Mouse (Mus musculus): ENCODE results near the gene Sat1. TPM values are rescaled to one million over a fixed set of nuclear protein-coding genes. Genes with fewer than 3 reads are reported as not detected.

The Sat1 gene
- polyA plus RNA-seq, 2 experiments, result 77.5 to 160 TPM

DNA sequence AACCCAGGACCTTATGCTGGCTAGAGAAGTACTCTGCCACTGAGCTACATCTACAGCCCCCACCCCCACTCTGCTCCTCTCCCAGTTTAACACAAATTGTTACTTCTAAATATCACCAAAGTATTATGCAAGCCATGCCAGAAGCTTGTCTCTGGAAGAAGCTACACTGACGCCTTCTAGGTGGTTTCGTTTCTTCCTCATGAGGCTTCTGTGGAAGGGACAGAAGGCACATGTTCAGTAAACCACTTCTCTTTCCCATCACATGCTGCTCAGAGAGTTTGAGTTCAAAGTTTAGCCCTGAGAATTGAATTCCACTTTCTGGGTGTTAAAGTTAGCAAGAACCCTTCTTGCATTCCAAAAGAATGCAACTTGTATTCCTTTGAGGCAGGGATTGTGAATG lies 39.0 kb downstream of the Sat1 start:
- WGBS, result 68% methylated on average over 2 of the region's 2 CpGs
- Histone ChIP-seq H3K4me1 (ENCODE audit: control insufficient read depth, insufficient read depth, low read length) (no peaks in the 10 kb centered on the region), H3K36me3 (ENCODE audit: control insufficient read depth, insufficient read depth, low read length) (no peaks in the 10 kb centered on the region), H3K9me3 (ENCODE audit: control insufficient read depth, low read length) (no peaks in the 10 kb centered on the region), H3K27me3 (ENCODE audit: control insufficient read depth, insufficient read depth, low read length) (no peaks in the 10 kb centered on the region), H3K4me2 (replicated peaks; ENCODE audit: low read depth, low read length, severe bottlenecking) (no peak overlapping the region), H3K9ac (ENCODE audit: low read depth, low read length, severe bottlenecking) (no peak overlapping the region), H3K27ac (replicated peaks; ENCODE audit: low read depth, low read length) (no peak overlapping the region), H3K4me3 (replicated peaks; ENCODE audit: low read length) (no peak overlapping the region)
- ATAC-seq (ENCODE audit: low FRiP score, low read depth) (no peak), DNase-seq (ENCODE audit: low spot score) (no peak)
- TF ChIP-seq POLR2A (IDR thresholded peaks at IDR 0.05; ENCODE audit: borderline replicate concordance, extremely low read depth, insufficient read depth, insufficient read length), result no peak

DNA sequence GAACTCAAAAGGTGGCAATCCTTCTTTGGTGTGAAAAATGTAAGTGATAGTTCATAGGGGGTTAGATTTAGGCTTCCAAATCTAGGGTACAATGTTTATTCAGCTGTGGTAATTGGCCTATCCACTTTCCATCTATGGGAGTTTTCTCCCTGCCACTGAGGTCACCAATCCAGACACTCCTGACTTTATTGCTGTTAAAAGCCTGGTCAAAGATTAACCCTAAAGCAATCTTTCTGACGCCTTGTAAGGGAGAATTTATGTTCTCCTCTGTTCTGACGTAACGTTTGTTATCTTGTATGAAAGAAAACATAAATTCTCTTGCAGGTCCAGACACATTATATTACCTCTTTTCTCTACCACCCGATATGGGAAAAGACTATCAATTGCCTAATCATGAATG lies 40.7 kb downstream of the Sat1 start:
- TF ChIP-seq POLR2A (IDR thresholded peaks at IDR 0.05; ENCODE audit: borderline replicate concordance, extremely low read depth, insufficient read depth, insufficient read length), result no peak
- Histone ChIP-seq H3K4me1 (ENCODE audit: control insufficient read depth, insufficient read depth, low read length) (no peaks in the 10 kb centered on the region), H3K27ac (replicated peaks; ENCODE audit: low read depth, low read length) (no peak overlapping the region), H3K9ac (ENCODE audit: low read depth, low read length, severe bottlenecking) (no peak overlapping the region), H3K9me3 (ENCODE audit: control insufficient read depth, low read length) (no peaks in the 10 kb centered on the region), H3K36me3 (ENCODE audit: control insufficient read depth, insufficient read depth, low read length) (no peaks in the 10 kb centered on the region), H3K27me3 (ENCODE audit: control insufficient read depth, insufficient read depth, low read length) (no peaks in the 10 kb centered on the region), H3K4me2 (replicated peaks; ENCODE audit: low read depth, low read length, severe bottlenecking) (no peak overlapping the region), H3K4me3 (replicated peaks; ENCODE audit: low read length) (no peak overlapping the region)
- no peak for DNase-seq (ENCODE audit: low spot score)
- no peak for ATAC-seq (ENCODE audit: low FRiP score, low read depth)
- WGBS, result 54% methylated on average over 4 of the region's 4 CpGs

DNA sequence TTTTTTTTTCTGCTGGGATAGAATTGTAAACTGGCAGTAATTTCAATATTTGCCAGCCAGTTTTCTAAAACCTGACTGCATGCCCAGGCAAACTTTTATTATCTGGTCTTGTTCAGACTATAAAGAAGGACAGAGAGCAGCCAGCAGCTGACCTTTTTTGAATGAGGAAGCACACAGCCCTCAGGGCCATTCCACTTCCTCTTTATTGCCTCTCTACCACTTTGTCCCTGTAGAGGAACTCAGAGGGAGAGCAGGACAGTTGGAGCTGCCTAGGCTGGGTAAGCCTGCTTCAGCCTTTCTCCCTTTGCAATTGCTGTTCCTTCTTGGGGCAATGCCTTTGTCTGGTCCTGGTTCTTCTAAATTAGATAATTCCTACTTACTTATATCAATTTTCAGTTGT lies 43.9 kb downstream of the Sat1 start:
- Histone ChIP-seq H3K27me3 (ENCODE audit: control insufficient read depth, insufficient read depth, low read length) (no peaks in the 10 kb centered on the region), H3K9ac (ENCODE audit: low read depth, low read length, severe bottlenecking) (no peak overlapping the region), H3K4me3 (replicated peaks; ENCODE audit: low read length) (no peak overlapping the region), H3K9me3 (ENCODE audit: control insufficient read depth, low read length) (no peaks in the 10 kb centered on the region), H3K27ac (replicated peaks; ENCODE audit: low read depth, low read length) (no peak overlapping the region), H3K4me2 (replicated peaks; ENCODE audit: low read depth, low read length, severe bottlenecking) (no peak overlapping the region), H3K4me1 (ENCODE audit: control insufficient read depth, insufficient read depth, low read length) (no peaks in the 10 kb centered on the region), H3K36me3 (ENCODE audit: control insufficient read depth, insufficient read depth, low read length) (no peaks in the 10 kb centered on the region)
- DNase-seq (ENCODE audit: low spot score), result no peak
- no peak for ATAC-seq (ENCODE audit: low FRiP score, low read depth)
- TF ChIP-seq POLR2A (IDR thresholded peaks at IDR 0.05; ENCODE audit: borderline replicate concordance, extremely low read depth, insufficient read depth, insufficient read length), result no peak

DNA sequence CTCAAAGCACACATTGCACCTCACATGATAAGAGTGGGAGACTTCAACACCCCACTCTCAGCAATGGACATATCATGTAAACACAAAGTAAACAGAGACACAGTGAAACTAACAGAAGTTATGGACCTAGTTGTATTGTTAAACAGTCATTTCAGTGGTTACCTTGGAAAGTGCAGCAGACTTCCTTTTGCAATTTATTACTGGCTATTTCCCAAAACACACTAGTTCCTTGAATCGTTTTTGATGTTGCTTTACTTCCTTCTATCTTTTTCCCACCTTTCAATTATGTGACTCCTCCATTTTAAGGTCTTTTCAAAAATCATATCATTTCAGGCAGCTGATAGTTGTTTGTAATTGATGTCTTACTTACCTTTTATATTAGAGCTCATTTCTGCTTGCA lies 44.5 kb downstream of the Sat1 start:
- no peaks in the 10 kb centered on the region for H3K36me3 ChIP-seq (ENCODE audit: control insufficient read depth, insufficient read depth, low read length)
- no peak for TF ChIP-seq POLR2A (IDR thresholded peaks at IDR 0.05; ENCODE audit: borderline replicate concordance, extremely low read depth, insufficient read depth, insufficient read length)
- H3K9me3 ChIP-seq (ENCODE audit: control insufficient read depth, low read length), result no peaks in the 10 kb centered on the region
- whole genome bisulfite sequencing, result 62% methylated on average over 1 of the region's 1 CpGs
- H3K4me2 ChIP-seq (replicated peaks; ENCODE audit: low read depth, low read length, severe bottlenecking), result no peak overlapping the region
- ATAC-seq (ENCODE audit: low FRiP score, low read depth) (no peak), DNase-seq (ENCODE audit: low spot score) (no peak)
- H3K27me3 ChIP-seq (ENCODE audit: control insufficient read depth, insufficient read depth, low read length), result no peaks in the 10 kb centered on the region
- H3K4me1 ChIP-seq (ENCODE audit: control insufficient read depth, insufficient read depth, low read length), result no peaks in the 10 kb centered on the region
- no peak overlapping the region for H3K27ac ChIP-seq (replicated peaks; ENCODE audit: low read depth, low read length)
- H3K4me3 ChIP-seq (replicated peaks; ENCODE audit: low read length), result no peak overlapping the region
- H3K9ac ChIP-seq (ENCODE audit: low read depth, low read length, severe bottlenecking), result no peak overlapping the region

DNA sequence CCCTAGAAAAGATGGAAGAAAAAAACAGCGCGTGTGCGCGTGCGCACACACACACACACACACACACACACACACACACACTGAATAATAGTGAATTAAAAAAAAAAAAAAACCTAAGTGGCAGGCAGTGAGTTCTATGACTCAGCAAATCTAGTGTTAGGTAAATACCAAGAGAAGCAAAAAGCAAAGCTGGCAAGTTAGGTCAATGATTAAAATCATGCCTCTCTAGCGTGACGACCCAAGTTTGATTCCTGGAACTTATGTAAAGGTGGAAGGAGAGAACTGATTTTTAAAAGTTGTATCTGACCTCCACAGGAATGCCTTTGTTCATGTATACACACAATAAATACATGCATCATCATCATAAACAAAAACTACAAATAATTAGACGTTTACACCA lies 46.4 kb downstream of the Sat1 start:
- Histone ChIP-seq H3K4me2 (replicated peaks; ENCODE audit: low read depth, low read length, severe bottlenecking) (no peak overlapping the region), H3K9me3 (ENCODE audit: control insufficient read depth, low read length) (no peaks in the 10 kb centered on the region), H3K27me3 (ENCODE audit: control insufficient read depth, insufficient read depth, low read length) (no peaks in the 10 kb centered on the region), H3K4me3 (replicated peaks; ENCODE audit: low read length) (no peak overlapping the region), H3K36me3 (ENCODE audit: control insufficient read depth, insufficient read depth, low read length) (no peaks in the 10 kb centered on the region), H3K4me1 (ENCODE audit: control insufficient read depth, insufficient read depth, low read length) (no peaks in the 10 kb centered on the region), H3K9ac (ENCODE audit: low read depth, low read length, severe bottlenecking) (no peak overlapping the region), H3K27ac (replicated peaks; ENCODE audit: low read depth, low read length) (no peak overlapping the region)
- TF ChIP-seq POLR2A (IDR thresholded peaks at IDR 0.05; ENCODE audit: borderline replicate concordance, extremely low read depth, insufficient read depth, insufficient read length), result no peak
- DNase-seq (ENCODE audit: low spot score) (no peak), ATAC-seq (ENCODE audit: low FRiP score, low read depth) (no peak)
- WGBS, result 92% methylated on average over 8 of the region's 8 CpGs

DNA sequence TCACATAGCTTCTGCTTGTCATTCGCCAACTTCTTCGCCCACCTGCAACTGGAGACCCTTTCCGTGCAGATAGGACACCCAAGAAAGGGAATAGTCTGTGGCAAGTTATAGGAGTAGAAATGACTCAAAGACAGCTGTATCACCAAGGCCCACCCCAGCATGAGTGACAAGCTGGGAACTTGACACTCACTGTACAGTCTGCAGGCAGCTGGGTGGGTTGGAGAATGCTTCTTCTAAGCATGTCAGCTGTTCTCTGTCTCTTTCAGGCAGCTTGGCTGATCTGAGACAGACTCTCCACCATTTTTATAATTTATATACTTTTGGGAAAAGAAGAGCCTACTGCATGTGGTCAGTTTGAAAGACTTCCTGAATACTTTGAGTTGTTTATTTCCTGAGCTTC lies 48.6 kb downstream of the Sat1 start:
- Histone ChIP-seq H3K27ac (replicated peaks; ENCODE audit: low read depth, low read length) (no peak overlapping the region), H3K36me3 (ENCODE audit: control insufficient read depth, insufficient read depth, low read length) (no peaks in the 10 kb centered on the region), H3K4me1 (ENCODE audit: control insufficient read depth, insufficient read depth, low read length) (no peaks in the 10 kb centered on the region), H3K9ac (ENCODE audit: low read depth, low read length, severe bottlenecking) (no peak overlapping the region), H3K4me3 (replicated peaks; ENCODE audit: low read length) (no peak overlapping the region), H3K4me2 (replicated peaks; ENCODE audit: low read depth, low read length, severe bottlenecking) (no peak overlapping the region), H3K9me3 (ENCODE audit: control insufficient read depth, low read length) (no peaks in the 10 kb centered on the region), H3K27me3 (ENCODE audit: control insufficient read depth, insufficient read depth, low read length) (no peaks in the 10 kb centered on the region)
- DNase-seq (ENCODE audit: low spot score) (no peak), ATAC-seq (ENCODE audit: low FRiP score, low read depth) (no peak; the same call in 1 of the 2 replicates)
- no peak for TF ChIP-seq POLR2A (IDR thresholded peaks at IDR 0.05; ENCODE audit: borderline replicate concordance, extremely low read depth, insufficient read depth, insufficient read length)
- WGBS, result 82% methylated on average over 3 of the region's 3 CpGs
